Mouse (Mus musculus) megakaryocyte-erythroid progenitor cell, adult 5-6 weeks (primary cell): ENCODE results near the gene Clec10a. TPM values are rescaled to one million over a fixed set of nuclear protein-coding genes. Genes with fewer than 3 reads are reported as not detected.
"Not testable (repeated sequence)": the region's sequence is repeated elsewhere in the genome, so short reads cannot be mapped to it uniquely, and the experiment has no call there.

Experiments
- ATAC-seq: replicated peaks from 2 replicates; pipeline ENCODE4 v1.8.0; 2016; ENCODE audit warnings: mild to moderate bottlenecking, inconsistent platforms; ENCODE audit not compliant: severe bottlenecking, poor library complexity, low FRiP score, low TSS enrichment
- total RNA-seq, 2 experiments: library from RNA; stranded (forward) in 1 of 2; stranded (reverse) in 1 of 2; fragments of 200-1000, 215-1000 nt in 1 of 2; fragments of >200 nt in 1 of 2; fragmentation: Nextera tagmentation in 1 of 2; gene quantifications; 2 replicates each; pipeline ENCODE4 v1.2.3; 2014 to 2017

Clec10a gene
- total RNA-seq (2014; fragmentation: Nextera tagmentation), result not detected in 2 replicates
- total RNA-seq (2017), result 0.75 TPM in 1 of 2 replicates, not detected in the other

DNA sequence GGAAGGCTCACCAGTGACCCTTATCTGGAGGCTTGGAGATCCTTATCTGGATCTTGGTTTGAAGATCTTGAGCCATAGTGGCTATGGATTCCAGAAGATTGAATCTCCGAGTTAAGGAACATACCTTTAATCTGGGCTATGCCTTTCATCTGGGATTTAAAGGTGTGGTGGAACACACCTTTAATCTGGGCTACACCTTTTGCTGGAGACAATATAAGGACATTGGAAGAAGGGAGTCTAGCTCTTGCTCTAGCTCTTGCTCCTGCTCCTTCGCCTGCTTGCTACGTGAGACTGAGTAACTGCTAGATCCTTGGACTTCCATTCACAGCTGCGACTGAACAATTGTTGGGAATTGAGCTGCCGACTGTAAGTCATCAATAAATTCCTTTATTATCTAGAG is at the start of gene Clec10a:
Gene Clec10a, plus strand, starts transcription at position 301 of the 400 bp plus-strand sequence.
- ATAC-seq, result not testable (repeated sequence)

DNA sequence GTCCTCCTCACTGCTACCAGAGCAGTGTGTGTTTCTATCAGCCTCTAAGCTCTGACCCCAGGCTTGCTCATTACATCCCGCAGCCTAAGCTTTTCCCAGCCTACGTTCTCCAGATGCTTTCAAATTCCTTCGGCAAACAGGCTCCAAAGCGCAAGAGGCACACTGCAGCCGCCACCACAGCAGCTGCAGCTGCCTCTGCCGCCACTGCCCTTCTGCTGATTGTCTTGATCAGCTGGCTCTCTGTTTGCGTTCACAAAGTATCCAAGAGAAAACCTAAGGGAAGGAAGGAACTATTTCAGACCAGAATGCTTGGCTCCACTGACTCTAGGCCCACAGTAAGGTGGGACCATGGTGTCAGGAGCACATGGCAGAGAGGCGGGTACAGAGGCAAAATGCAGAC is 48.9 kb upstream of the Clec10a start:
- no peak for ATAC-seq

DNA sequence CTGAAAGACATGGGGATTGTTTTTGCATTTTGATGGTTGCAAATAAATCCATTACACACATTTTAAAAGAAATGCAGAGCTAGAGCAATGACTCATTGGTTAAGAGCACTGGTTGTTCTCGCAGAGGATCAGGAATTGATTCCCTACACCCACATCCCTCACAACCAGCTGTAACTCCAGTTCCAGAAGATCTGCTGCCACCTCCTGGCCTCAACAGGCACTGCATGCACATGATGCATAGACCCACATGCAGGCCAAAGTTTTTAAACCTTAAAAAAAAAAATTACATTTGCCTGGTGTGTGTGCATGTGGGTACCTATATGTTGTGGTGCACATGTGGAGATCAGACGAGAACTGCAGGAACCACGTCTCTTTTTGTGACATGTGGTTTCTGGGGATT is 45.9 kb upstream of the Clec10a start:
- ATAC-seq, result no peak

DNA sequence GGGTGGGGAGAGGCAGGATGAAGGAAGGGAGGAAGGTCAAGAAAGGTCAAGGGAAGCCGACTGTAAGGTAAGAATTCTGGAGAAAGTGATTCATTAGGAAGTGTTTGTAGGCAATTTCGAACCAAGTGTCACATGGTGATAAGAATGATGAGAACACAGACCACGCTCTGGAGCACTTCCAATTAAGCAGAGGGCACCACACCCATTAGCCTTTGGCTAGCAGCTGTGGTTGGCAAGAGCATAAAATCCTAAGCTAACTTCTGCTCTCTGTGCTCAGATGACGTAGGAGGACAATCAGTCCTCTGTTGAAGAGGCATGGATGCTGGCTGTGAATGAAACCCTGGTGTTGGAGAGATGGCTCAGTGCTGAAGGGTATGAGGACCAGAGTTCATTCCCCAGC is 41.4 kb upstream of the Clec10a start:
- peak; percentile 34; the same call in 1 of the 2 replicates for ATAC-seq

DNA sequence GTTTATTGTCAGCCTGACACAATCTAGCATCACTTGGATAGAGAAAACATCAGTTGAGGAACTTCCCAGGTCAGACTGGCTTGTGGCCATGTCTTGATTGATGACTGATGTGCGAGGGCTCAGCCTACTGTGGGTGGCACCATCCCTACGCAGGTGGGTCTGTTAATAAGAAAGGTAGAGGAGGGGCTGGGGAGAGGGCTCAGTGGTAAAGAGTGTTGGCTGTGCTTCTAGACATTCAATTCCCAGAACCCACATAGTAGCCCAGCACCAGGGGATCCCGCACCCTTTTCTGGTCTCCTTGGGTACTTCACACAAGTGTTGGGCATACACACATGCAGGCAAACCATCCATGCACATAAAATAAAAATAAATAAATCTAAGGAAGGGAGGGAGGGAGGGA is 40.1 kb upstream of the Clec10a start:
- ATAC-seq, result no peak

DNA sequence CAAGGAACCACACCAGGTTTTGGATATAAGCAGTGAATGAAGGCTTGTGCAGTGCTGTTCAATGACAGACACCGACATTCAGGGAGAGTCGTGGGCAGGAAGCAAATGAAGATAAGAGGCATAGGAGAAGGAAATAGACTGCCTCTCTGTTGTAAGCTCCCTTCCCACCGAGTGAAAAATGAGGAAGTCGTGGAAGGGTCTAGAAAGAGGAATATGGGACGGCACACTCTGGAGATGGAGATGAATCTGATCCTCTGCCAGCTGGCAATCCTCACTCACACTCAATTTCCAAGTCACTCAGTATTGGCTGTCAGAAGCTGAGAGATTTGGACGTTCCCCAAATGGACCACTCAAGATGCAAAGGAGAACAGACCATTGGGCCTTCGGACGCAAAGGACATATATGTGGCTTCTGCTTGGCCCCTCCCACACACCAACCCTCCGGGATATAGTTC is 26.0 kb upstream of the Clec10a start, which contains the start of gene Mgl2:
Gene Mgl2, plus strand, starts transcription at position 404 of the 454 bp plus-strand sequence.
- no peak for ATAC-seq

DNA sequence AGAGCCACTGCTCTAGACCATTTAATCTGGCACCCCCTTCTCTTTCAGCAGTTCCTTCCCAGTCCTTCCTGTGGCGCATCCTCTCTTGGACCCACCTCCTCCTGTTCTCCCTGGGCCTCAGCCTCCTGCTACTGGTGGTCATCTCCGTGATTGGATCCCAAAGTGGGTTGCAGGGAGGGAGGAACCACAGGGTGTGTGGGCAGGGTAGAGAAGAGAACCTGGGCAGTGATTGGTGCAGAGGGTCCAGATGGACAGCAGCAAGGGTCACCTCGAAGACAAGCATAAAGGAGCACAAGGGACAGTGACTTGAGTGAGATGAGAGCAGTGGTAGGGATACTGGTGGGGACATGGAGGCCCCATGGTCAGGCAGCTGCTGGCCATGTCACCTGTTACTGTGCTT is 21.0 kb upstream of the Clec10a start:
- ATAC-seq, result not testable (repeated sequence)

DNA sequence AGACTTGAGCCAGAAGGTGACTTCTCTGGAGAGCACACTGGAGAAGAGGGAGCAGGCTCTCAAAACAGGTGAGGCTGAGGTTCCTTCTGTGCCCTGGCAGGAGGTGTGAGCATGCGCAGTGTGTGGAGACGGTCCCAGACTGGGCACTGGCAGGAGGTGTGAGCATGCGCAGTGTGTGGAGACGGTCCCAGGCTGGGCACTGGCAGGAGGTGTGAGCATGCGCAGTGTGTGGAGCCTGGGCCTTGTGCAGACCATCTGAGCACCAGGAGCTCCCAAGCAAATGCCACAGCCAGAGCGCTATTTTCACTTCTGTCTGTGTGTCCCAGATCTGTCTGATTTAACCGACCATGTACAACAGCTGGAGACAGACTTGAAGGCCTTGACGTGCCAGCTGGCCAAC is 20.1 kb upstream of the Clec10a start:
- ATAC-seq, result not testable (repeated sequence)

DNA sequence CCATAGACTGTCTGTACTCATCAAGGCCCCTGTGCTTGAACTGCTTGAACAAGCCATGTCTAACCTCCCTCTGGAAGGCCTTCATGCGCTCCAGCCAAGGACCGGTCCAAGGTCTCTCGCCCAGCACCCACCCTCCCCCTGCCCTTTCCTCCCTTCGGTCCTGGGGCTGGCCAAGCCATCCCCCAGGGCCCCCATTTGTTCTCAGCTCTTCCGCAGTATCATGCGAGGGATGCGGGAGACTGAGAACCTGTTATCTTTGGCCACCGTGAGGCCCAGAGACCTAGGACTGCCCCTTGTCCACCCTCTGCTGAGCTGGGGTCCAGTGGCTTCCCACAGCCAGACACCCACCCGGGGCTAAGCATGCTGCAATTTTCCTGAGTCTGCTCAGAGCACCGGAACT is 16.8 kb upstream of the Clec10a start:
- ATAC-seq, result no peak

DNA sequence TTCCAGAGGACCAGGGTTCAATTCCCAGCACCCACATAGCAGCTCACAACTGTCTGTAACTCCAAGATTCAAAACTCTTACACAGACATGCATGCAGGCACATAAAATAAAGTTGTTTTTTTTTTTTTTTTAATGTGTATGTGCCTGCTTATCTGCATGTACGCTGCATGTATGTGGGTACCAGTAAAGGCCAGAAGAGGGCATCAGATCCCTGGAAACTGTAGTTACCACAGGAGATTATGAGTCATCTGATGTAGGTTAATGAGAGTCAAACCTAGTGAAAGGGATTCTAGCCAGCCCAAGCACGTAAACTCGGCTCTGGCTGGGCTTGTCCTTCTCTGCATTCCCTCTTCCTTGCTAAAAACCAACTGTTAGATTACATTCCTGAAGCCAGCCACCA is 4.9 kb upstream of the Clec10a start:
- no peak for ATAC-seq

DNA sequence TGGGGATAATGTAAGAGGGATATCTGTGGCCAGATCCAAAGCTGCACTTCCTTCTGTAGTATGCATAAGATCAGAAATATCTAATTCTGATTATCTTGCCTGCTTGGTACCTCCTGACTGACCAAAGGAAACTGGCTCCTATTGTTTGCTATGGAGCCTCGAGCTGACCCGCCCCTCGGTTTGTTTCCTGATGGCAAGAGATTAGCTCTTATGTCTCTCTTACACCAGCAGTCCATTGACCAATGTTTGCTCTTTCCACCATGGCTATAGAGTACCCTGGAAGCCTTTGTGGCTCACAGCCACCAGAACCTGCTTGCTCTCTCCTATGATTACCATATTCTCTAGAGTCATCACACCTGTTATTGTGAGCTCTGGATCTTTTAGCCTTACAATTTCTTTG is 6.3 kb downstream of the Clec10a start:
- ATAC-seq, result no peak

DNA sequence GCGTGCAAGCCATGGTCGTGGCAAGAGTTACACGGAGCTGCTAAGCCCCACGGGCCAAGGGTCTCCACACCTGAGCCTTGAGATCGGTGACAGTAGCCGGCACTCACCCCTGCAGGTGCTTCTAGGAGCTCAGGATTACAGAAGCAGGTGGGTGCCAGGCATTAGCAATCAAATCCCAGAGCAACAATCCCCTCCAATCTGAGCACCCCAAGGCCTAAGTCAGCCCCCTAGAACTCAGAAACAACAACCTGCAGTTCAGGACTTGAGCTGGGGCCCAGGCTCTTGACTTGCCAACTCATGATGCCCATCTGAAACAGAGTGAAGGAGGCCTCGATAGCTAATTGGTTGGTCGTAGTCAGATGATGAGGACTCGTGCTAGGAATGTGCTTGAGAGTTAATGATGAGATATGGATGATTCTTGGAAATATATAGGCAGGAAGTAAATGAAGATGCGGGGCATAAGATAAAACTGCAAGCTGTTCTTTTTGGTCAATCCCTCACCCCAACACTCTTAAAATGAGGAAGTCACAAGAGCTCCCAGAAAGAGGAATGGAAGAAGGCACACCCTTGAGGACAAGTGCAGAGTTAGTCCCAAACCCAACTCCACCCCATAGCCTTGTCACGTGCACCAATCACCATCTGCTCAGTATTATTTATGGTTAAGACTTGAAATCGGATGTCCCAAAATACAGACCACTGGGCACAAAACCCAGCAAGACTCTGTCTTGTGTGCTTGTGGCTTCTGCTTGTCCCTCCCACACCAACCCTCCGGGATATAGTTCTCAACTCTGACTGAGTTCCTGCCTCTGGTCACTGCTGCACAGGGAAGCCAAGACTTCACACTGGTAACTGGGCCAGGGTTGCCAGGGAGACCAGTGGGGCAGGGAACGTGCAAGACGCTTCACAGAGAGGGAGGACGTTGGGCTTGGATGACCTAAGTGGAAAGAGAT is 10.2 kb downstream of the Clec10a start:
- no peak for ATAC-seq

DNA sequence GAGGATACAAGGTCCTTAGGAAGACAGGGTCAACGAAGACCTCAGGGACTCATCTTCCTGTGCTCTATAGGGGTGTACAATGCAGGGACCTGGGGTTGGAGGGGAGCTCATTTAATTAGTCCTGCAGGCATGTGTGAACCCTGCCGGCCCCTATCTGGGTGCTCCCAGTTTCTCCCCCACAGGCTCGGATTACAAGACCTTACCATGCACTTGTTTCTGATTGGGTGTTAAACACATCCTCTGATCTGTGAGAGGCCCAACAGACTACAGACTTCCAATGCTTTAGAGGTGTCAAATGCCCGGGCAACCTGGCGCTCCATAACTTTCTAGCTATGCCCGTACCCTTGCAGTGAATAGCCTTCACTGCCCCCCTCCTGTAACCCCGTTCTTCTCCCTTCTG is 12.1 kb downstream of the Clec10a start:
- no peak for ATAC-seq

DNA sequence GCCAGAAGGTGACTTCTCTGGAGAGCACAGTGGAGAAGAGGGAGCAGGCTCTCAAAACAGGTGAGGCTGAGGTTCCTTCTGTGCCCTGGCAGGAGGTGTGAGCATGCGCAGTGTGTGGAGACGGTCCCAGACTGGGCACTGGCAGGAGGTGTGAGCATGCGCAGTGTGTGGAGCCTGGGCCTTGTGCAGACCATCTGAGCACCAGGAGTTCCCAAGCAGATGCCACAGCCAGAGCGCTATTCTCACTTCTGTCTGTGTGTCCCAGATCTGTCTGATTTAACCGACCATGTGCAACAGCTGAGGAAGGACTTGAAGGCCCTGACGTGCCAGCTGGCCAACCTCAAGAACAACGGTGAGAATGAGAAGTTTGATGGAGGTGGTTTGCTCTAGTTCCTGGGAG is 13.5 kb downstream of the Clec10a start:
- not testable (repeated sequence) for ATAC-seq

DNA sequence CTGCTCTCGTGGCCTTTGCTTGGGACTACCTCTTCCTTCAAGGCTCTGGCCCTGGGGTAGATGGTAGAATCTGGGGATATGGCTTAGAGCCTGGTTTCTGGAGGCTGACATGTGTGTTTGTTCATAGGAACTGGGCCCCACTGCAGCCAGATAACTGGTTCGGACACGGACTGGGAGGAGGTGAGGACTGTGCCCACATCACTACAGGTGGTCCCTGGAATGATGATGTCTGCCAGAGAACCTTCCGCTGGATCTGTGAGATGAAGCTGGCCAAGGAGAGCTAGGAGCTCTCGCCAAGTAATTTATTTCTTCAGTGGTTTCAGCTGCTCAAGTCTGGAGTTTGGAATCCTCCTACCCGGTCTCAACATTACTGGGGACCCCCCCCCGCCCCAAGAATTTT is 14.3 kb downstream of the Clec10a start:
- ATAC-seq, result no peak

DNA sequence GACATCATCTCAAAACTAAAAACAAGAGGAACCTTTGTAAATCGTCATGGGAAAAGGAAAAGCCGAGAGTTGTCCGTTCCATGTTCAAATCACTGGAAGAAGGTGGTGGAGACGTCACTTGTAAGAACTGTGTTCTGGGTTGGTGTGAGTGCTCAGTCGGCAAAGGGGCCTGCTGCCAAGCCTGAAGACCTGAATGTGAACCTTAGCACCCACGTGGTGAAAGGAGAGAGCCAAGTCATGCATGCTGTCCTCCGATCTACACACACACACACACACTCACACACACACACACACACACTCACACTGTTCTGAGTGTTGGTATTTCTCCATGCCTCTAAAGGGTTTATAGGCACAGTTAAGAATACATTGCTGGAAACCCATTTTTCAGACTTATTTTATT is 15.2 kb downstream of the Clec10a start:
- no peak for ATAC-seq

DNA sequence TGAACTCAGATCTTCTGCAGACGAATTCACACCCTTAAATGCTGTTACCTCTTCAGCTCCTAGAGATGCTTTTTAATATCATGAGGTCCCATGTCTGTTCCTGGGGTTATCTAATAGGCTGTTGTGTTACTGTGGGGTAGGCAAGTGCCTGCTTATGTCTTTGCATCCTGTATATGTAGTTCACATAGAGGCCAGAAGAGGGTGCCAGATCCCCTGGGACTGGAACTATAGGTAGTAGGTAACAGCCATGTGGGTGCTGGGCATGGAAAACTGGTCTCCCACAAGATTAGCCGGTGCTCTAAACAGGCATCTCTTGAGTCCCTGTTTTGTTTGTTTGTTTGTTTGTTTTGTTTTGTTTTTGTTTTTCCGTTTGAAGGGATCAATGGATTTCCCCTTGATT is 15.8 kb downstream of the Clec10a start:
- peak; percentile 83 for ATAC-seq

DNA sequence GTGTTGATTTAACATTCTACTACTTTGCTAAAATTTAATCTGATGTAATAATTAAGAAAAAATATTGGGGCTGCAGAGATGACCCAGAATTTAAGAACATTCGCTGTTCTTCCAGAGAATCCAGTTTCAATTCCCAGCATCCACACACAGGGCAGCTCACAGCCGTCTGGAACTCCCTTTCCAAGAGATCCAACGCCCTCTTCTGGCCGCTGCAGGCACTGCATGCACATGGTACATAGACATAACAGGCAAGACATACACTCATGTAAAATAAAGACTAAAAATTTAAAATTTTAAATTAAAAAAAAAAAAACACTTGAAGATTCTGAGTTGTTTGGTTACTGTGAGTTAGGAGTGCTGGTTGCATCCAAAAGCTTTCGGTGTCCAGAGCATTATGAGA is 16.3 kb downstream of the Clec10a start:
- ATAC-seq, result no peak

DNA sequence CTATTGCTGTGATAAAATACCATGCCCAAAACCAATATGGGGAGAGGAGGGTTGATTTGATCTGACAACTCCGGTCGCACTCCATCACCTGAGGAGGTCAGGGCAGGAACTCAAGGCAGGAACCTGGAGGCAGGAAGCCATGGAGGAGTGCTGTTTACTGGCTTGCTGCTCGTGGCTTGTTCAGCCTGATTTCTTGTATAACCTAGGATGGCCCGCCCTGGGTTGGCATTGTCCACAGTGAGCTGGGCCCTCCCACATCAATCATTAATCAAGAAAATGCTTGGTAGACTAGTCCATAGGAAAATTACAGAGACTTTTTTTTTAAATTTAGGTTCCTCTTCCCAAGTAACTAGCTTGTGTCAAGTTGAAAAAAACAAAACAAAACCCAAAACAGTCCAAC is 18.5 kb downstream of the Clec10a start:
- ATAC-seq, result no peak

DNA sequence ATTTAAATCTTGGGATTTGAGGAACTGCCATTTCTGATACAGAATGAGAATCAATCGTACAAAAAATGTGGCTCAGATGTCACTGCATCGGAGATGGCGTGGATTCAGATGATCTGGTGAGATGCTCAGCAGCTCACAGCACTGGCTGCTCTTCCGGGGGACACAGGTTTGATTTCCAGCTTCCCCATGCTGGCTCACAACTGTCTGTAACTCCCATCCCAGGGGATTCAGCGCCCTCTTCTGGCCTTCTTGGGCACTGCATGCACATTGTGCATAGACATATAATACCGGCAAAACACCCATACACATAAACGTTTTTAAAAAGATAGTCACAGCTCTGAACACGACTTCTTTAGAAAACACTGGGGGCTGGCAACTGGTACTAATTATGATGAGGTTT is 21.6 kb downstream of the Clec10a start:
- no peak for ATAC-seq

DNA sequence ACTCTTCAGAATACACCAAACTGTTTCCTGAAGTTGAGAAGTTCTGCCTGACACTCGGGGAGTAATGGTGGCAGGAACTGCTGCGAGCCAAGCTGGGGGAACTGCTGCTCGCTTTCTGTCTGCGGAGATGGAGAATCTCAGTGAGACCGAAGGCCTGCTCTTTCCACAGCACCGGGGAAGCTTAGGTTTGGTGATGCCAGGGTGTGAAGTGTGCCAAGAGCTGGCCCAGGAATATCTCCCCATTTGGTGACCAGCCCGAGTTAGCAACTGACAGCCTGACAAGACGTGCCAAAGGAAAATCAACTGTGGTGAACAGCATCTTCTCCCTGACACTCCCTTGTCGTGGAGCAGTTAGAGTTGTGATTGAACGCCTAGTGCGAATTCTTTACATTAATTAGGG is 22.3 kb downstream of the Clec10a start:
- ATAC-seq, result no peak
